Mouse (Mus musculus): ENCODE measurements around the gene Dzip1. TPM values are rescaled to one million over a fixed set of nuclear protein-coding genes. Genes with fewer than 3 reads are reported as not detected.

The Dzip1 gene
- polyA plus RNA-seq, 1 experiment from 2014 or later: 10.9 TPM

- Histone ChIP-seq H3K4me1 (replicated peaks) (no peaks in the 10 kb centered on the region), H3K4me3 (replicated peaks) (no peak overlapping the region), H3K27me3 (replicated peaks) (no peaks in the 10 kb centered on the region), H3K9ac (no peak overlapping the region), H3K36me3 (0 out of 2 replicates have a peak, but pooled peaks cover 7% of the 10 kb centered on the region), H3K4me2 (replicated peaks) (no peak overlapping the region), H3K27ac (no peak overlapping the region), H3K9me3 (no peaks in the 10 kb centered on the region)
- 89% methylated on average over 4 of the region's 4 CpGs for WGBS
- no peak for ATAC-seq
Observed at GRCm38 (mm10) chr14:118890101-118890500, 35.2 kb downstream of the Dzip1 start.

DNA sequence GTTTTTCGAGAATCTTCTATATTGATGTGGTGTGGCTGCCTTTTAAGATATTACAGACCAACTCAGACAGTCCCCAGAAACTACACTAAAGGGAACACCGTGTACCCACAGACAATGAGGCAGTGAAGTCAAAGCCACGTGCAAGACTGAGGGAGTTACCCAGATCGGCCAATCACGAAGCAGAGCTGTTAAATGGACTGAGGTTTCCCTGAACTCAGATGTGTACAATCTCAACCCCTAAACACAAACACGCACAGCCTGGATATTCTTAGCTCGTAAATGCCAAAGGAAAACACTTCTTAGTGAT lies 41.1 kb downstream of the Dzip1 start:
- H3K27ac ChIP-seq: no peak overlapping the region
- H3K9me3 ChIP-seq: no peaks in the 10 kb centered on the region
- no peaks in the 10 kb centered on the region for H3K27me3 ChIP-seq (replicated peaks)
- H3K36me3 ChIP-seq: 0 out of 2 replicates have a peak, but pooled peaks cover 7% of the 10 kb centered on the region
- no peak overlapping the region for H3K4me3 ChIP-seq (replicated peaks)
- ATAC-seq: 0 out of 2 replicates have a peak, but pooled peaks have one; percentile 23
- no peak overlapping the region for H3K4me2 ChIP-seq (replicated peaks)
- no peaks in the 10 kb centered on the region for H3K4me1 ChIP-seq (replicated peaks)
- no peak overlapping the region for H3K9ac ChIP-seq
- WGBS: 73% methylated on average over 7 of the region's 7 CpGs

- WGBS: 64% methylated on average over 18 of the region's 18 CpGs
- H3K4me3 ChIP-seq (replicated peaks): no peak overlapping the region
- H3K9me3 ChIP-seq: no peaks in the 10 kb centered on the region
- no peak overlapping the region for H3K9ac ChIP-seq
- peak overlapping the region; percentile 36; the same call in 1 of the 2 replicates for H3K27ac ChIP-seq
- H3K4me1 ChIP-seq (replicated peaks): no peaks in the 10 kb centered on the region
- H3K27me3 ChIP-seq (replicated peaks): no peaks in the 10 kb centered on the region
- no peak overlapping the region for H3K4me2 ChIP-seq (replicated peaks)
- H3K36me3 ChIP-seq: peaks cover 7% of the 10 kb centered on the region; the same call in 1 of the 2 replicates
- peak; percentile 65; the same call in 1 of the 2 replicates for ATAC-seq
Observed at GRCm38 (mm10) chr14:118883344-118884249, 41.7 kb downstream of the Dzip1 start.

DNA sequence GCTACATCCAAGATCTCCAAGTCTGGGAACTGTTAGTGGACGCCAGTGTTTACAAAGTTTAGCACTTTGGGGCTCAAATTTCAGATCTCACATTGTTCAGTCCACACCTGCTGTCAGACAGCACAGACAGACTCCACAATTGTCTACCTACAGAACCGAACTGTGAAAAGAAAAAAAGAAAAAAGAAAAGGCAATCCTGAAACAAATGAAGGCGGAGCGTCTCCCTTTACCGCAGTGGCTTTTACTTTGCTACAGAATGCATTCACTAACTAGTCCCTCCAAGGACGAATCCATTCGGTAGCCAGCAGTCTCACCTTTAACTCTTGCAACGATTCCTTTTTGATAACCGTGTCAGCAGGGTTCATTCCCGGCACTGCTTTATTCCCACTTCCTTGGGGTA lies 44.6 kb downstream of the Dzip1 start:
- Histone ChIP-seq H3K27me3 (replicated peaks) (no peaks in the 10 kb centered on the region), H3K9ac (no peak overlapping the region), H3K9me3 (no peaks in the 10 kb centered on the region), H3K4me3 (replicated peaks) (no peak overlapping the region), H3K27ac (no peak overlapping the region), H3K4me2 (replicated peaks) (no peak overlapping the region), H3K36me3 (peaks cover 6% of the 10 kb centered on the region; the same call in 1 of the 2 replicates), H3K4me1 (replicated peaks) (no peaks in the 10 kb centered on the region)
- no peak for ATAC-seq
- 78% methylated on average over 10 of the region's 10 CpGs for WGBS

- ATAC-seq: no peak
- H3K36me3 ChIP-seq: peaks cover 4% of the 10 kb centered on the region; the same call in 1 of the 2 replicates
- H3K27me3 ChIP-seq (replicated peaks): no peaks in the 10 kb centered on the region
- no peak overlapping the region for H3K4me3 ChIP-seq (replicated peaks)
- 77% methylated on average over 11 of the region's 11 CpGs for WGBS
- H3K9me3 ChIP-seq: no peaks in the 10 kb centered on the region
- no peak overlapping the region for H3K9ac ChIP-seq
- H3K27ac ChIP-seq: no peak overlapping the region
- H3K4me1 ChIP-seq (replicated peaks): no peaks in the 10 kb centered on the region
- H3K4me2 ChIP-seq (replicated peaks): no peak overlapping the region
Observed at GRCm38 (mm10) chr14:118878346-118878910, 46.8 kb downstream of the Dzip1 start.

- peak; percentile 36; the same call in 1 of the 2 replicates for ATAC-seq
Observed at GRCm38 (mm10) chr14:118874786-118875415, 50.4 kb downstream of the Dzip1 start.

DNA sequence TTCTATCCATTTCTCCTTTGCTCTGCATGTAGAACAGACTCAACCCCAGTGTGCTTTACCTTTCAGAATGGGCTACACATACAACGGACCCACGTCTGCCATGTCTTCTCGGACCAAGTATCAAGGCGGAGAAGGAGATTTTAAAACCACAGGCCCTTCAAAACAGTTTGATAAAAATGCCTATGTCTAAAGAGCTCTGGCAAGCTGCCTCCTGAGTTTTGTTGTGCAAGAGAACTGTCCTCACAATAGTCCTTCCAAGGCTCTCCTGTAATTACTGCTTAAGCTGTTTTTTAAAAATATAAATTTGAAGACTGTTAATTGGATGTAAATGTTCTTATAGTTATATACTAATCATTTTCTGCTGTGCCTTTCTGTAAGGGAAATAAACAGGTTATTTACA lies 51.1 kb downstream of the Dzip1 start:
- Histone ChIP-seq H3K4me1 (replicated peaks) (no peaks in the 10 kb centered on the region), H3K9ac (no peak overlapping the region), H3K4me2 (replicated peaks) (no peak overlapping the region), H3K9me3 (no peaks in the 10 kb centered on the region), H3K4me3 (replicated peaks) (no peak overlapping the region), H3K36me3 (peaks cover 4% of the 10 kb centered on the region; the same call in 1 of the 2 replicates), H3K27me3 (replicated peaks) (no peaks in the 10 kb centered on the region), H3K27ac (no peak overlapping the region)
- WGBS: 90% methylated on average over 4 of the region's 4 CpGs
- no peak for ATAC-seq

More at GRCm38 (mm10) chr14:118874786-118875415, 50.4 kb downstream of the Dzip1 start:
- Histone ChIP-seq H3K4me1 (replicated peaks) (no peaks in the 10 kb centered on the region), H3K4me2 (replicated peaks) (no peak overlapping the region), H3K27me3 (replicated peaks) (no peaks in the 10 kb centered on the region), H3K36me3 (peaks cover 4% of the 10 kb centered on the region; the same call in 1 of the 2 replicates), H3K9me3 (no peaks in the 10 kb centered on the region), H3K9ac (no peak overlapping the region), H3K27ac (no peak overlapping the region), H3K4me3 (replicated peaks) (no peak overlapping the region)
- WGBS: 70% methylated on average over 10 of the region's 10 CpGs

GRCm38 (mm10) chr14:118869712-118870111 lies 55.5 kb downstream of the Dzip1 start:
- no peaks in the 10 kb centered on the region for H3K27me3 ChIP-seq (replicated peaks)
- H3K36me3 ChIP-seq: no peaks in the 10 kb centered on the region
- H3K9ac ChIP-seq: no peak overlapping the region
- H3K4me3 ChIP-seq (replicated peaks): no peak overlapping the region
- 72% methylated on average over 6 of the region's 6 CpGs for WGBS
- no peaks in the 10 kb centered on the region for H3K4me1 ChIP-seq (replicated peaks)
- no peak overlapping the region for H3K27ac ChIP-seq
- ATAC-seq: peak; percentile 75
- no peak overlapping the region for H3K4me2 ChIP-seq (replicated peaks)
- H3K9me3 ChIP-seq: no peaks in the 10 kb centered on the region

GRCm38 (mm10) chr14:118868102-118868724 lies 57.0 kb downstream of the Dzip1 start:
- H3K9me3 ChIP-seq: no peaks in the 10 kb centered on the region
- H3K27me3 ChIP-seq (replicated peaks): no peaks in the 10 kb centered on the region
- WGBS: 86% methylated on average over 13 of the region's 13 CpGs
- H3K4me2 ChIP-seq (replicated peaks): no peak overlapping the region
- no peak overlapping the region for H3K9ac ChIP-seq
- ATAC-seq: no peak
- no peak overlapping the region for H3K4me3 ChIP-seq (replicated peaks)
- no peaks in the 10 kb centered on the region for H3K36me3 ChIP-seq
- no peaks in the 10 kb centered on the region for H3K4me1 ChIP-seq (replicated peaks)
- H3K27ac ChIP-seq: no peak overlapping the region

DNA sequence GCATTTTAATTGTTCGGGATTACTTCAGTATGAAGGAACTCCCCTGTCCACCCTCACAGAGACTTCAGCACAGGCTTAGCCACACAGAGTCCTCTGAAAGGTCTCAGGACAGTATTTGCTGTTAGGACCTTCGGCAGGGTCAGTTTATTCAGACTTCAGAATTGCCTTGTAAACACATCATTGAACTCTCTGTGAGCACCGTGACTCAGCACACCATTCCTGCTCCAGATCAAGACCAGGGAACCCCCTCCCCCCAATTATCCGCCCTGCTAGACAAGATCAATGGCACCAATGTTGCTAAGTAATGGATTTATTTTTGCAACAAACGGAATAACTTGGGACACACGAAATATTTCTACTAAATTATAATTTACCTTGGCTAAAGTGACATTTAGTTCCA lies 57.9 kb downstream of the Dzip1 start:
- Histone ChIP-seq H3K4me2 (replicated peaks) (no peak overlapping the region), H3K9ac (no peak overlapping the region), H3K36me3 (no peaks in the 10 kb centered on the region), H3K27me3 (replicated peaks) (no peaks in the 10 kb centered on the region), H3K9me3 (no peaks in the 10 kb centered on the region), H3K4me3 (replicated peaks) (no peak overlapping the region), H3K27ac (no peak overlapping the region), H3K4me1 (replicated peaks) (no peaks in the 10 kb centered on the region)
- WGBS: 53% methylated on average over 6 of the region's 6 CpGs
- ATAC-seq: no peak

- 56% methylated on average over 10 of the region's 10 CpGs for WGBS
- ATAC-seq: peak; percentile 74
Observed at GRCm38 (mm10) chr14:118866014-118866811, 59.0 kb downstream of the Dzip1 start.

More at GRCm38 (mm10) chr14:118866014-118866811, 59.0 kb downstream of the Dzip1 start:
- no peak overlapping the region for H3K27ac ChIP-seq
- H3K9ac ChIP-seq: no peak overlapping the region
- no peaks in the 10 kb centered on the region for H3K4me1 ChIP-seq (replicated peaks)
- no peak overlapping the region for H3K4me3 ChIP-seq (replicated peaks)
- no peaks in the 10 kb centered on the region for H3K27me3 ChIP-seq (replicated peaks)
- H3K4me2 ChIP-seq (replicated peaks): no peak overlapping the region
- no peaks in the 10 kb centered on the region for H3K9me3 ChIP-seq
- H3K36me3 ChIP-seq: no peaks in the 10 kb centered on the region

Data from intestine, embryonic 15.5 days (tissue).